Mouse (Mus musculus): ENCODE data around the gene Unc5c. TPM values are rescaled to one million over a fixed set of nuclear protein-coding genes. Genes with fewer than 3 reads are reported as not detected.

Gene Unc5c
- total RNA-seq (2021) = 10 to 100 TPM; 40.6 to 44.4 TPM
- long read RNA-seq, partial matches to known transcripts = 6 of 9 reads
- long read RNA-seq, other reads (novel, unspliced or antisense) = 3 of 9 reads

DNA sequence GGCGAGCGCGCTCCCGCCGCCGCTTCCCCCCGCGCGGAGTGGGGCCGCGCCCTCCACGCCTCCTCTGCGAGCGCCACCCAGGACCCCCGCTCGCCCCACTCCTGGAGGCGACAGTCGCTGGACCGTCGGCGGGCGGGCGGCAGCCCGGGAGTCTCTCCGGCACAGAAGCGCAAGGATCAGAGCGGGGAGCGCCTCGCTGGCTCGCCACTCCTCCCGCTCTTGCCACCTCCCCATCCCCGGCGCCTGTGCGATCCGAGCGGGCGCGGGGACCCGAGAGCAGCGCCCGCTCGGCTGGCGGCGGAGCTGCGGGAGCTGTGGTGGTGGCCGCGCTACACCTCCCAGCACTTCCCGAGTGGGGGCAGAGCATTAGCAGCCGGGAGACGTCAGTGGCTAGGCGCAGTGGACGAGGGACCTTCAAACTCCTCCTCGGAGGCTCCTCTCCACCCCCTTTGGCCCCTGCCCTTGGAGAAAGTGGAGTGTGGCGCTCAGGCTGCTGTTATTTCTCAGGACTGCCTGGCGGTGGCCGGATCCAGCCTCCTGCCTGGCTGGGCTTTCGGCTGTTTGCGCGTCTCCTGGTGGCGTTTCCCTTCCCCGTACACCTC, at the start of gene Unc5c:
Gene Unc5c (plus strand): TSS at position 113 of the 602 bp plus-strand sequence.
- DNase-seq (ENCODE audit: low spot score in 2 of 2) = peak; percentile 76 to 82

DNA sequence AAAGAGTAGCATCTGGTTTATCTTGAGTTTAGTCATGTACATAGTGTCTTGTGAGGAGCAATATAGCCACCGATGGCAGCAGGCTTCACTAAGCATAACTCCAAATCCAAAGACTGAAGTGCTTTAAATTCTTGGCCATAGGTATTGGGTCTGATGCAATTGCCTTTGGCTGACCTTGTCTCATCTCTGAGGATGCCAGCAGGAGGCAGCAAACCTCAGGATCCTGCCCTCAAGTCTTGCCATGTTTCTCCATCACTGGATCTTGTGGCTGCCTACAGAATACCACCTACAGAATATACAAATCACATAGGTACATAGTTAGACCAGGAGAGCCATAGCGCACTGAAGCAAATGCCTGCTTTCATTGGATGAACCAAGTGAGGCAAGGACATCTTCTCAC, 7.5 kb upstream of the Unc5c start:
- no peak for DNase-seq (ENCODE audit: low spot score in 2 of 2)

DNA sequence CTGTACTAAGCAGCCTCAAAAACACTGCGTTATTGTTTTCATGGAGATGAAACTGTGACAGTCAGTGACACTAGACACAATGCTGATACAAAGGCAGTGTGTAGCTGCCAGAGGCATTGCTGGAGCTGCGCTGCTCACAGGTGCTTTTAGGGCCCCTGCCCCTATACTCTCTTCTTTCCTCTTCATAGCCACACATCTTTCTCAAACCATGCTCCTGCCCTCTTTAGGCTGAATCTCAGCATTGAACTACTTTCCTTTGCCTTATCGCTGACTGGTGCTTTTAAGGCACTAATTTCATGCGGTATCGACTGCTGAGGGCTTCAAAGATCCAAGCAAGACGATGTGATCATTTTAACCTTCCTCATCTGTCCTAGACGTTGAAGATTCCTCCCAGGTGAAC, 2.5 kb upstream of the Unc5c start:
- DNase-seq (ENCODE audit: low spot score in 2 of 2) = peak in 1 of 2 experiments; percentile 47

DNA sequence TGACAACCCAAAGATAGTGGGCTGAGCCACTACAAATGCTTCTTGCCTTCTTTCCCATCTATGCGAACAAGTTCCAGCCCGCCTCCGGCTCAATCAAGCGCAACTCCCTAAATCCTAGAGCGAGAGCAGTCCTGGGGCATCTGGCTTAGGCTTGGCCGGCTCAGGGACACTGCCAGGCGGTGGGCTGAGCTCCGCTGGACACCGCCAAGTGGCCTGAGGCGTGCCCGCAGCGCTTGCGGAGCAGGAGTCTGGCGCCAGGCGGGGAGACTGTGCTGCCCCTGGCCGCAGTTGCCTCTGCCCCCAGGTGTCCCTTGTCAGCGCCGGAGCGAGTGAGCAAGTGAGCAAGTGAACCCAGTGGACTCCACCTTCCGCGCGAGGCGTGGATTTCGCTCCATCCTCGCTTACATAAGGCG, 319 bp upstream of the Unc5c start:
- DNase-seq (ENCODE audit: low spot score in 2 of 2) = peak; percentile 64 to 77

DNA sequence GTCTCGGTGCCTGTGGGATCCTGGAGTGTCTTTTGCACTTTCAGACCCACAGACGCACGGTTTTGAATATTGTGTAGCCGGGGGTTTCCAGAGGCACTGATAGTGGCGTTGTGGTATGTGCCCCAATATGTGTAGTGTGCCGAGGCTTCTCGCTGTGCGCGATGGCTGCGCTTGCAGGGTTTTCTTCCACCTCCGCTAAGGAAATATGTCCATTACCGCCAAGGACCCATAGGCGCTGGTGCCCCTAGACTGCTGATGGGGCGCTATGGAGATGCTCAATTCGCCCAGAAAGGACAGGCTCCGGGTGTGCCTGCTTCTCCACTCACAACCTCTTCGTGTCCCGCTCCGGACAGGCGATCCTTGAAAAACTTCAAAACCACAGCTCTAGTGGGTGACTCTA, 1.0 kb downstream of the Unc5c start:
- DNase-seq (ENCODE audit: low spot score in 2 of 2) = peak; percentile 50 to 64

DNA sequence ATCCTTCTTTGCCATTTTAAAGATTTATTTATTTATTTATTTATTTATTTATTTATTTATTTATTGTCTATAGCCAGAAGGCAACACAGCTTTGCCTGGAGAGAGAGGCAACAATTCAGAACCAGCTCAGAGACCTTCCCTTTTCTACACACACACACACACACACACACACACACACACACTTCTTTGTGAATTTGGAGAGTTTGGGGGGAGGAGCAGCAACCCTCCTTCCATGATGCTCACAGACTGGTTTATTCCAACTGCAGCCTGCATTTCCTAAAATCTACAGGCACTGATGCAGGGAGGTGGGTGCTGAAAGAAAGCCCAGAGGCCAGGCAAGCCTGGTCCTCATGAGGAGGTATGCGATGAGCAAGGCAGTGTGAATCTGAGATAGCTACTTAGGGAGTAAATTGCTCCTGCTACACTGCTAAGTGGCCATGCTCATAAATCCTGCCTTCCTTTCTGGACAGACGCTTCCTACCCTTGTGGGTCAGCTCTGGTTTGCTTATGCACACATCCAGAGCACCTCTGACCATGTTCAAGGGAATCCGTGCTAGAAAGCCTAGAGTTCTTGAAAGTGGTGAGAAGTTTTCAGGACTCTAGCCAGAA, 1.8 kb downstream of the Unc5c start:
- no peak for DNase-seq (ENCODE audit: low spot score in 2 of 2)

DNA sequence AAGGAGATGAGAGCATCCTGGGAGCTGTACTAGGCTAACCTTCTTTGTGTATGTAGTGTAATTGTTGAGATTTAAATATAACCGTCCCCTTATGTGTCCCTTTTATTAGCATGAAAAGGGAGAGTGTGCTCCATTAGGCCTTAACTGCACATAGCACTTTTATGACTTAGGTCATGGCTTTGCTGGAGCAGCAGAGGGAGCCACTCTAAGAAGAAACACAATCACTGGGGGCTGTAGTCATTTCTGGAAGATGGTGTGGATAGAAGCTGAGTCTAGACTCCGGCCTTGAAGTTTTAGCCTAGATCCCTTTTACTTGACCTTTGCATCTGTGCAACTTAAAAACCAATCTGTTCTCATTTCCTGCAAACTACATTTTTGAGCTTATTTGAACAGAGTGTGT, 4.3 kb downstream of the Unc5c start:
- peak in 1 of 2 experiments; percentile 53 for DNase-seq (ENCODE audit: low spot score in 2 of 2)

DNA sequence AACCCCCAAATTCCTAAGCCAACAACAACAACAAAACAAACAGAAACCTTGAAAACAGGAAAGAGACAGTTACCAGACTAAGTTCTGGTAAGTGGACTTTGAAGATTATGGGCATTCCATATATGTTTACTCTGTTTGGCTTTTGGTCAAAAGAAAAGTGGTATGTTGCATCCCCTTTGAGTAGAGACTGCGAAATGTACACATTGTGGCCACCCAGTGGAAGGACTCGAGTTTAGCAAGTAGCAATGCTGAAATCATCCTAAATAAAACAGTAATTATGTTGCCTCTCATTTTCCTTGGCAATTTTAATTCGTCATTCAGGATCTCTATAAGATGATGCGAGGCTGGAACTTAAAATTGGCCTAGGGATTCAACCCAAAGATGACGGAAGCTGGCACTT, 8.2 kb downstream of the Unc5c start:
- DNase-seq (ENCODE audit: low spot score in 2 of 2) = no peak

DNA sequence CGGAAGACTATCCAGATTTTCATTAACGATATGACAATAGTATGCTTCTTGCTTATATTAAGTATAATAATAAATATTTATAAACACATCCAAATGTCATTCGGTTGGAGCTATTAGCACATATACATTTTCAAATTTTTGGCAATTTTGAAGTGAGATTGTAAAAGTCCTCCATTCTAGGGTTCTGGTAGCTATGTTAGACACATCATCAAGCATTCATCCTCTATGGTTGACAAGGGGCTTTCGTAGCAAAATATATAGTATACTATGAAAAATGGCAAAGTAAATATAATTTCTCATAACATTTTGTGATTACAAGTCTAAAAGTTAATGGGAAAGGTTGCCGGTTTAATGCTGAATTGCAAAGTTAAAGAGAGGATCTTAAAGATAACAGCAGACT, 10.4 kb downstream of the Unc5c start:
- no peak for DNase-seq (ENCODE audit: low spot score in 2 of 2)

DNA sequence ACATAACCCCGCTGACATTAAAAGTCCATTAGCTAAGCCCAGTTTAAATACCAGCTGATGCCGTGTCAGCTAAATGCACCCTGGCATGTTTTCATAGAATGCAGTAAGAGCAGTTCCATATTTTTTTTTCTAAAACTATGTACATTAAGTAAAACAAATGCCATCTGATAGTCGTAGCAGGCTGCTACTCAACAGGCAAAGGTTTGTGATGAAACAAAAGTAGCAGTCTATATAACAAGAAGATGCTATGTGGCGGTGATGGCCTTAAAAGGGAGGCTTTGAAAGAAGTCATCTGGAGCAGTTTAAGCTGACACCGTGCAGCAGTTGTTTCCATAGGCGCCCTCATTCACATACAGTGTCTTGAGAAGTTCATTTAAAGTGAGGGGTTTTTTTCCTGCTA, 10.9 kb downstream of the Unc5c start:
- DNase-seq (ENCODE audit: low spot score in 2 of 2) = no peak

DNA sequence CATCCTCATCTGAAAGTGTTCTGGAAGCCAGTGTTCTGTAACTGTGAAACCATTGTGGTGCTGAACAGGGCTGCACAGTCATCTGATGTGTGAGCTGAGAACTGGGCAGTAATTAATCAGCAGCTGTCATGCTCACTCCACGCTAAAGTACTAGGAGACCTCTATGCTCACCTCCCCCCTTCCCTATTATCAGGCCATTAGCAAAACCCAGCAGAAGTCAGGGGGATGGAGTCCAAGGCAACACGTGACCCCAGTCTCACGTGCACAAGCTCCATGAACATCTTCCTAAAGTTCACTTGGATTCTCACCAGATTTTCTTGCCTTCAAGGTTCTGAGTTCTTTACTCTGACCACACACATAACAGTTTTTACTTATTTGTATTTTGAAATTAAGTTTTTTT, 11.7 kb downstream of the Unc5c start:
- no peak for DNase-seq (ENCODE audit: low spot score in 2 of 2)

DNA sequence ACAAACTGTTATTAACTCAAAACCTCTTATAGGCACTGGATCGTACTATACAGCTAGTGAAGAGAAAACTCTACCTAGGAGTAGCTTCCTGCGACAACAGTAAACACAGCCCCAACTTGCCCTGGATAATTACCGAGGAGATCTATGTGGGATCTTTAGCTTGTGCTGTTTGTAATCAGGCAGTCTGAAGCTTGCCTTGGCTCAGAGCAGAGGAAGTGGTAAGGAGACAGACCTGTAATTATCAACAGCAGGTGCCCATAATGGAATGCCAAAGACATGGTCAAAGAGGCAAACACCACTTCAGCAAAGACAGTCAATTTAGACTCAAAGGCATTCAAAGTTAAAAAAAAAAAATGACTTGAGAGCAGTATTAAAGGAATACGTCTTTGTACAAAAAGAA, 17.4 kb downstream of the Unc5c start:
- no peak for DNase-seq (ENCODE audit: low spot score in 2 of 2)

DNA sequence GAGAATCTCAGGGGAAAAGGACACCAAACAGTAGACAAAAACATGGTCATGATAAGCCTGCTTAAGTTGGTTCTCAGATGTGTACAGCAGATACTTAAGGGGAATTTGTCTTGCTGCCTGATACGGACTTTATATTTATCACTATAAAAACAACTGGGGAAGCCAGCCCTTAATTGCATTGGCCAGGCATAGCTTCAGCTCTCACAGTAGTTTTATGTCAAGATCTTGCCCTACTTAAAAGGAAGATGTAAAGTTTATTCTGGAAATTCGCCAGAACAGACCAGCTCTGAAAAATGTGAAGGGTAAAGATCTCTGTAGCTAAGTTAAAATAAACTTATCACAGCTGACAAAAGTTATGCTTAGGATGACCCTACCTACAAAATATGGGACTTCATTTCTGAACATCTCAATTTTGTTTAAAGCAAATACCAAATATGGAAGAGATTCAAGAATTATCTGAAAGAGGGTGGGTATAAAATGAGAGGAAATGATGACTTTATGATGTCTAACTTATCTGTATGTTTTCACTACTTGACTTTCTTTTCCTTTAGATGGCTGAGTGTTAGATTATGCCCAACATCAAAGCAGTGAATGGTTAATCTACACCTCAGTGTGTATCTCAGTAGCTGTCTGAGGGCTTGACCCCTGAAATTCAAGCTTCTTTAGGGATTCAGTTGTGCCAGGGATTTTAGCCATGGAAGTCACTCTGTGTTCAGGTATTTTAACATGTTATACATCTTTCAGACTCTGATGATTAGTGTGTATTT, 18.8 kb downstream of the Unc5c start:
- no peak for DNase-seq (ENCODE audit: low spot score in 2 of 2)

DNA sequence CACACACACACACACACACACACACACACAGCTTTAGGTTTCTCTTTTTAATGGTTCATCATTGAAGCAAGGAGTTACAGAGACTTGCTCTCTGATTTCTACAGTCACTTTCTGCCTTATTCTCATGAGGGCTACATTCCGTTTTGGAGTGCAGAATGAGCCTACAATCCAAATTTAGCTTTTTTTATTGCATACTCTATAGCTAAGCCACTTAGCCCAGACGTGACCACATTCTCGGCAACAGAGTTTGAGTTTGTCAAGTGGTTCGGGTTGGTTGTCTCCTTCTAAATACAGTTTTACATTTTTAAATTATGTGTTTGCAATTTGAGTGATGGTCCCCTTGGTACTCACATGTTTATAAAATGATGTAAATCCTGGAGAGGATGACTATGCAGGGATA, 20.2 kb downstream of the Unc5c start:
- DNase-seq (ENCODE audit: low spot score in 2 of 2) = no peak

DNA sequence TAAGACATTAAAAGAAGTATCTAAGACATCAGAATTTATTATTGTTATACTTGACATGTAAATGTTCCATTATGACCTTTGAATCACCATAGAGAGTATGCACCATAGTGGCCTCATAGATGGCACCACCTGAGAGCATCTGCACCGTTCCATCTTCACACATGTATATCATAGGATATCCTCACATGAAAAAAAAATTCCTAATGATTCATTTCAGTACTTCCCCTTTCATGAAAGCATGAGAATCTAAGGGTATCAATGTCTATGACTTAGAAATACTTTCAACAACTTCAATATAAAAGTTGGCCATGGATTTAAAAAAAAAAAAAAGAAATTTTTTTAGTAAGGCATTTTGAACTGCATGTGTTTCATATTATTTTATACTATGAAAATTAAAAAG, 25.6 kb downstream of the Unc5c start:
- no peak for DNase-seq (ENCODE audit: low spot score in 2 of 2)

DNA sequence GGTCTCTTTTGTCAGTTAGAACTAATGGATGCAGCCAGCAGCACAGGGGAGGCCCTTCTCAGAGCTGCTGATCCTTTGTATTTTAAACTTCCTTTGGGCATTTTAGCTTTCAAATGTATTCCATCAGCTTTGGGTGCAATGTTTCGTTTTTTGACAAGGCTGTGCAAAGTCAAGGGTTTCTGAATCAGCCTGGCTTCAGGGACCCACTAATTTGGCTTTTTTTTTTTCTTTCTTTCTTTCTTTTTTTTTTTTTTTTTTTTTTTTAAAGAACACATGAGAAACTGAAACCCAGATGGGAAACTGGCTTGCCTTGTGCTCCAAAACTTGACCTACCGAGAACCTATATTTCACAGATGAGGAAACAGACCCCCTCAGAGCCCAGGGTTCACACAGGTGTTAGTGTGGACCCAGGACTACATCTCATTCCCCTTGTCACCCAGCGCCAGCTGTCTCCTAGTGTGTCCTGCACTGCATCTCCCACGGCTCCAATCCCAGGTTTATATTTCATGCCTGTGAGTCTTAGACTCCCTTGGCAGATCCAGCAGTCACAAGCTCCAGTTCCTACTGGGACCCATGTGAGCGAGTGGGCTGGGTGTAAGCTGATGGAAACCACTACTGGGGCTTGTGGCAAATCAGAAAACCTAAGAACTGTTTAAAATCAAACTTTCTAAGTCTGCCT, 26.4 kb downstream of the Unc5c start:
- no peak for DNase-seq (ENCODE audit: low spot score in 2 of 2)

DNA sequence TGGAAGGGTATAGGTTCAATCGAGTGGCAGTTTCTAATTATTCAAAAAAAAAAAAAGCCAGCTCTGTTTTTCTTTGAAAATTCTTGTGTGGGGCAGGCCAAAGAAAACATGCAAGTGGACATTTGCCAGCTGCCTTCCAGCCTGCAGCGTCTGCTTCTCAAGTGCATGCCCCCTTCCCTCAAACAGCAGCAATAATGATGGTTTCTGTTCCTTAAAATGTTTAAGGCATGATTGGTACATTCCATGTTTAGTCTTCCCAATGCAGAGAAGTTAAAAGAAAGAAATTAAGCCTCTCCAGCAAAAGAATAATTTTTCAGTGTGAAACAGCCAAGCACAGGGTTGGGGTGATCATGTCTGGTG, 26.9 kb downstream of the Unc5c start:
- no peak for DNase-seq (ENCODE audit: low spot score in 2 of 2)

DNA sequence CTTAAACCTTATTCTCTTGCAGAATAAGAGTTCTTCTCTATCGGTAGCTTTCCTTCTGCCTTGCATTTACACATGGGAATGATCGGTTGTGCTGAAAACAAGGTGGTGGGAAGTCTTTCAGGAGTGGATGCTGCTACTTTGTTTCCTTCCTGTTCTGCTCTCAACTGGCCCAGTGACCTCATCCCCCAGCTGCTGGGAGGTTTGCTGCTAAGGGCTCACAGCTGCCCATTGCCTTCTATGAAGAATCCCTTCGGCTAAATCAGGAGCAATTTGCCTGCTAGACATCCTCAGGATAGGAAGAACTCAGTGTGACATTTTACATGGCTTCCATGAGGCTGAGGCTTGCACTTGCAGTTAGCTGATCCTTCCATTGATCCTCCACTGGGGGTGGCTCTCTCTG, 28.0 kb downstream of the Unc5c start:
- no peak for DNase-seq (ENCODE audit: low spot score in 2 of 2)

DNA sequence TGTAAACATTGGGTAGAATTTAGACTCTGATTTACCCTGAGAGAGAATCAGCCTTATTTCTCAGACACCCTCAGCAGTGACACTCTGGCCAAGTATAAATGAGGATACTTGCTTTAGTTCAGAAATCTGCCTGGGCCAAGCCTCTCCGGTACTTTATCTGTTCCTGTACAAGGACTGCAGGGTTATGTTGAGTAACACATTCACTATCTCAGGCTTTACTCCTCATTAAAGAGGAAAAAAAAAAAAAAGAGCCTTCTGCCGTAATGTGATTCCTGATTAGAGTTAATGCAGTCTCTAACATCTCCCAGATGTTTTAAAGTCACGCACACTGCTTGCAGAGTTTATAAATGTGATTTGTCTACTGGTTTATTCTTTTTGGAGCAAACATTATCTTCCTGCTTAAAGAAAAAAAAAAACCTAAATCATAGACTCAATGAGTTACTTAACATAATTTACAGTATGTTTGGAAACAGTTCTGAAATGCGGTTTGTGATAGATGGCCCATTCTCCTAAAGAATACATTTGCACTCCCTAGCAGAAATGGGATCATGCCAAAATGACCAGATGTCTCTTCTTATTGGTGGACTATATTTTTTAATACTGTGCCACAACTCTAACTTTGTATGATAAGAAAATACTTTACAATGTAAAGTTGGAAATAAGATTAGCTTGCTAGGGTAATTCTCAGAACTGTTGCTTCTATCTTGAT, 33.5 kb downstream of the Unc5c start:
- no peak for DNase-seq (ENCODE audit: low spot score in 2 of 2)

DNA sequence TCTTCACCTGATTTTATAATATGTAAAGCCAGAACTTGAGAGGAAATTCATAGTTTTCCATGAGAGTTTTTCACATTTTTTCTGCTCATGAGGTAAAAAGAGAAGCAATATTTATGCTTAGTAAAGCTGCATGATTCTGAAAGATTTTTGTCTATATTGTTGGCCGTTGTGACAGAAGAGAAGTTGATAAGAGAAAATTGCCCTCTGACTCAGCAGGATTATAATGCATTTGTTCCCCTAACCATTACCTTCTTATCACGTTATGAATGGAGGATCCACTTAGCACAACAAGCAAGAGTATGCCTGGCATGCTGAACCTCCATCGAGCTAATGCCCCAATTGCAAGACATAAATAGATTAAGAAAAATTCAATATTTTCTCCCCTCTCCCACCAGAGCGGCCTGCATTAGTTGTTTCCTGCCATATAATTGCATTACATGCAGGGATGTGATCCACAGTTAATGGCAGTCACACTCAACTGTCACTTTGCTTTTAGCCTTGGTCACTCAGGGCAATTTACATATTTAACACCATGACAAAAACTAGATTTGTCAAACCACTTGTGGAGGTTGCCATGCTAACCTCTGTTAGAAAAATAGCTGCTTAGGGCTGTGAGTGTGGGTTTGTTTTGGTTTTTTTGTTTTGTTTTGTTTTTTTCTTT, 37.0 kb downstream of the Unc5c start:
- DNase-seq (ENCODE audit: low spot score in 2 of 2) = no peak

DNA sequence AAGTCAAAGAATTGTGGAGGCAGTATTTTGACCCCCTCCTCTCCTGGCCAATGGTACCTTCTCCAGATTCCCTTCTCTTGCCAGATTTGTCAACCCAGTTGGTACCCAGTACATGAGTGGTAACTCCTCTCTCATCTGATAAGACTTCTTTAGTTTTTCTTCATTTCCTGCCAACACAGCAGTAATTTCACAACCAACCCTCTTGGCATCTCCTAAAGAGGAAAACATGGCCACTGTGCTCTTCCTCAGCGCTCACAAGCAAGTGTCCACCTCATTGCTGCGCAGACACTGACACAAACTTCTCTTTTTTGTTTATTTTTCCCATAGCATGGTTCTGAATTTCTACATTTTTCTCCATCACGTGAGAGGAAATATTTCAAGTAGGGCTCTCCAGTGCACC, 38.3 kb downstream of the Unc5c start:
- DNase-seq (ENCODE audit: low spot score in 2 of 2) = no peak

Measured in layer of hippocampus, adult 18-20 months (tissue).